Mouse (Mus musculus) kidney, embryonic 16.5 days (tissue): ENCODE measurements around the gene Suox. TPM values are rescaled to one million over a fixed set of nuclear protein-coding genes. Genes with fewer than 3 reads are reported as not detected.
A peak's percentile ranks its signal among the peaks of the same experiment; 100 is the strongest.
"Not testable (repeated sequence)": the region's sequence is repeated elsewhere in the genome, so short reads cannot be mapped to it uniquely, and the experiment has no call there.

Source experiments
- ATAC-seq: fragments of 200-750 bp; cut with Nextera tagmentation; 2 replicates; pipeline ENCODE4 v1.8.0; 2017; ENCODE audit warnings: moderate TSS enrichment; ENCODE audit not compliant: low FRiP score, low TSS enrichment
- H3K27ac ChIP-seq: fragments of 300-500 bp; sonication (generic); 2 replicates; pipeline ENCODE4 v1.5.1; 2014; ENCODE audit warnings: low read length
- H3K27me3 ChIP-seq: fragments of 300-500 bp; sonication (generic); 2 replicates; pipeline ENCODE4 v1.6.1; 2014; ENCODE audit warnings: low read length, control low read depth, mixed read lengths; ENCODE audit not compliant: insufficient read depth
- H3K36me3 ChIP-seq: fragments of 300-500 bp; sonication (generic); 2 replicates; pipeline ENCODE4 v1.6.1; 2014; ENCODE audit warnings: low read length, control low read depth, mixed read lengths; ENCODE audit not compliant: insufficient read depth
- H3K4me1 ChIP-seq: fragments of 300-500 bp; sonication (generic); 2 replicates; pipeline ENCODE4 v1.6.1; 2014; ENCODE audit warnings: low read length, control low read depth, mixed read lengths; ENCODE audit not compliant: insufficient read depth
- H3K4me2 ChIP-seq: fragments of 300-500 bp; sonication (generic); replicated peaks from 2 replicates; pipeline ENCODE4 v1.6.1; 2014; ENCODE audit warnings: low read depth, low read length
- H3K4me3 ChIP-seq: fragments of 300-500 bp; sonication (generic); 2 replicates; pipeline ENCODE4 v1.5.1; 2014; ENCODE audit warnings: mild to moderate bottlenecking, low read length
- H3K9ac ChIP-seq: fragments of 300-500 bp; sonication (generic); replicated peaks from 2 replicates; pipeline ENCODE4 v1.6.1; 2014; ENCODE audit warnings: low read length
- H3K9me3 ChIP-seq: fragments of 300-500 bp; sonication (generic); 2 replicates; pipeline ENCODE4 v1.6.1; 2016; ENCODE audit warnings: low read length, control low read depth
- WGBS: fragments of 180-500 bp; shearing (Covaris S2); extraction: QIAGEN DNeasy Blood & Tissue Kit; methylation state at CpG from one replicate; pipeline ENCODE4 v1.1.7; 2014; 5-methylcytosine and 5-hydroxymethylcytosine counted together
- polyA plus RNA-seq: library from polyadenylated mRNA; unstranded; fragments of >200 nt; fragmentation: Nextera tagmentation; extraction: Ambion mirVana; gene quantifications from 2 replicates; pipeline ENCODE4 v1.2.1, GENCODE M21; 2015

Suox gene
- polyA plus RNA-seq, 1 experiment from 2014 or later: 16.3 TPM

DNA sequence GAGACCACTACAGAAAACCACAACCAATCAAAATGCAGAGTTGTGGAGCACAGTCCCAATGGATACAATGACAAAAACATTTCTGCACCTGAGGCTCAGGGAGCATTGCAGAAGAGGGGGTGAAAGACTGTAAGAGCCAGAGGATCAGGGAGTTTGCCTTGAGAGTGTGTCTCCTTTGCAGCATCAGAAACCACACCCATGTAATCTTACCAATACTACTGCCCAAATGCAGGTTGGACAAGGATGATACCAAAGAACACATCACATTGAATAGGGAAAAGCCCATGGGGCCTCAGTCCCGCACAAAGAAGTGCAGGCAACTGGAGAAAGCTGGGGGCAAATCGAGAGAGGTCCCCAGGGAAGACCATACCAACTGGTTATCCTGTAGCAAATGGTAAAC, 44.1 kb downstream of the Suox start:
- Histone ChIP-seq H3K4me1 (peaks cover 7% of the 10 kb centered on the region), H3K9me3 (no peaks in the 10 kb centered on the region), H3K36me3 (peaks cover 7% of the 10 kb centered on the region), H3K4me3 (no peak overlapping the region), H3K27me3 (no peaks in the 10 kb centered on the region), H3K4me2 (no peak overlapping the region), H3K9ac (no peak overlapping the region), H3K27ac (no peak overlapping the region)
- ATAC-seq: no peak
- WGBS: 84% methylated on average over 2 of the region's 2 CpGs

DNA sequence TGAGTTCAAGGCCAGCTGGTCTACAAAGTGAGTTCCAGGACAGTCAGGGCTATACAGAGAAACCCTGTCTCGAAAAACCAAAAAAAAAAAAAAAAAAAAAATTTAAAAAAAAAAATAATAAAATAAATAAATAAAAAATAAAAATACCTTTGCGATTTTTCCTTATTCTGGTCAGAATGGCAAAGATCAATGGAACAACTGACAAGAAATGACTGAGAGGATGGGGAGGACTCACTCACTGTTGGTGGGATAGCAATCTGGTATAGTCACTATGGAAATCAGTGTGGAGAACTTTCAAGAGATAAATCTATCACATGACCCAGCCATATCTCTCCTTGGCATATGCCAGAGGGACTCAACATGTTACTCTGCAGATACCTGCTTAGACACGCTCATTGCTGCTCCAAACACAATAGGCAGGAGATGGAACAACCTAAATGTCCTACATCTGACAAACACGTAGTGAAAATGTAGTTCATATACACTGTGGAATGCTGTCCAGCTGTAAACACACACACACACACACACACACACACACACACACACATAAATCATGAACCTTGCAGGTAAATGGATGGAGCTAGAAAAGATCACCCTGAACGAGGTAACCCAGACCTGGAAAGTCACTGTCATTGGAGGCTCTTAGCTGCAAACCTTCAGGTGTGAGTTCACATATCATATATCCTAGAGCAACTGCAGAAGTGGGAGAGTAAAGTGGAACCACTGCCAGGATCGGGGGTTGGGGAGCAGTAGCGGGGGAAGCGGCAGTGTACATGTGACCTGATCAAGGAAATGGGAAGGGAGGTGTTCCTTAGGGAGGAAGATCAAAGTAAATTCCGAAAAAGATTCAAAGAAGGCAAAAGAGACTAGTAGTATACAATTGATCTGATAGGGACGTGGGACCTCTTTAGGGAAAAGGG, 46.2 kb downstream of the Suox start:
- WGBS: 74% methylated on average over 10 of the region's 10 CpGs
- H3K27me3 ChIP-seq: no peaks in the 10 kb centered on the region
- H3K9me3 ChIP-seq: no peaks in the 10 kb centered on the region
- H3K4me1 ChIP-seq: peaks cover 7% of the 10 kb centered on the region
- H3K9ac ChIP-seq: no peak overlapping the region
- peaks cover 23% of the 10 kb centered on the region for H3K36me3 ChIP-seq
- no peak overlapping the region for H3K4me3 ChIP-seq
- no peak overlapping the region for H3K27ac ChIP-seq
- H3K4me2 ChIP-seq: no peak overlapping the region
- ATAC-seq: no peak

DNA sequence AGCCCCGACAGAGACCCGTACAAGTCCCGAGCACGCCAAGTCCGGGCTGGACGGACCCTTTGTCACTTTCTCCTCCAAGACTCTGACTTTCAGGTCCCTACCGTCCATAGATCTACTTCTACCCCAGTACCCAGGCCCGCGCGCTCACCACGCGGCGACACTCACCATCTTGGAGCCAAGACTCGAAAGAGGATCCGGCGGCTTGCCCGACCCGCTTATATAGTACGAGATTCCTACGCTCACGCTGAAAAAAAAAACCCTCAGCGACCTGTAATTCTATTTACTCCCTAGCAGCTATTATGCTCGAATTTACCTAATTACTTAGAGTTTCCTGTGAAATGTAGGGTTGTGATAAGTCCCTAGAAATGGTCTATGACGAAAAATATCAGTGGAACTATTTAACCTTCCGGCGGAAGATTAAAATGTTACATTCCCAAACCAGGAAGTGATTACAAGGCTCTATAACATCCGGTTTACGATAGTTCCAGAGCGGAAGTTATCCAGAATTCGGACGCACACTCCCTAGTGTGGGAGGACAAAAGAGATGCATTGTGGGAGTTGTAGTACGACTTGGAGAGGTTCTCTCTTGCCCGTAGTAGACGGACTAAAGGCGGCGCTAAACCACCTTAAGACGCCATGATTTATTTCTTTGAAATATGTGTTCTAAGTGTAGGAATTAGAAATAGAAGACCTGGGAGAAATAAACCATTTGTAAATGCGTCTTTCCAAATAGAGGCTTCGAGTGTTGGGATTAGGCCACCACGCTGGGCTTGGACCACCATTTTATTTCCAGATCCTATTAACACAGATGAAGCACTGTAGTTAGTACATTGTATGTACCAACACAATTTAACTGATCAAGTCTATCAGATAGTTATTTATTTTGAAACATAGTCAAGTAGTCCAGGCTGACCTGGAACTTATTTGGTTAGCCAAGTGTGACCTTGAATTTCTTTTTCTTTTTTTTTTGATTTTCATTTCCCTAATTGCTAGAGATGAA, 47.3 kb downstream of the Suox start, which contains the start of gene Rps26:
Rps26 (minus strand) TSS at position 437 of the 1,000 bp plus-strand sequence.
- Histone ChIP-seq H3K4me2 (peak within 1 kb of the TSS; percentile 88), H3K36me3 (peaks cover 24% of the 10 kb centered on the region), H3K4me1 (peaks cover 7% of the 10 kb centered on the region), H3K27me3 (no peaks in the 10 kb centered on the region), H3K9ac (peak within 1 kb of the TSS; percentile 95), H3K27ac (peak within 1 kb of the TSS; percentile 61), H3K9me3 (no peaks in the 10 kb centered on the region), H3K4me3 (peak within 1 kb of the TSS; percentile 78)
- 1% methylated on average over 40 of the region's 40 CpGs for WGBS
- ATAC-seq: peak; percentile 98

DNA sequence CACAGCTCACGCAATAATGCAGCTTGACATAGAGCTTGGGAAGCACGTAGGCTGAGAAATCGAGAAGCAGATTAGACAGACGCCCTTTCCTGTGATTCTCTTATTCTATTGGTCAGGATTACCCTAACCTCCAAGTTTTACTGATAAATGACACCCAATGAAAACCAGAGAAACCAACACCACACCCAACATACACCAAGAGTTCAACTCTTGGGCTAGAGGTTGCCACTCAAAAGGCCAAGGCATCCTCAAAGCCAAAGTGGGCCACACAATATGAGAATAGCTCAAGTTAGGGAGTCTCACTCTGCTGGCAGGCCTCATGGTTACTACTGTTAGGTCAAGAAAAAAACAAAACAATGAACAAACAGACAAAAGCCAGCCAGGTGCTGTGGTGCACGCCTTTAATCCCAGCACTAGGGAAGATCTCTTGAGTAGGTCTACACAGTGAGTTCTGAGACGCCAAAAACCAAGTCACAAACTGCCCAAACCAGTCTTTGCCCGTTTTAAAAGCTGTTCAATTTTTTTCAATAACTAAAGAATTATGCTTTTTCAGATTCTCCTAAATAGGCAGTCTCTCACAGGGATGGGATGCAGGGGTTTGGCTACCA, 48.5 kb downstream of the Suox start:
- WGBS: 43% methylated on average over 7 of the region's 7 CpGs
- Histone ChIP-seq H3K9ac (peak overlapping the region; percentile 95), H3K4me1 (peaks cover 7% of the 10 kb centered on the region), H3K27me3 (no peaks in the 10 kb centered on the region), H3K9me3 (no peaks in the 10 kb centered on the region), H3K36me3 (peaks cover 24% of the 10 kb centered on the region), H3K27ac (peak overlapping the region; percentile 61), H3K4me2 (peak overlapping the region; percentile 88), H3K4me3 (peak overlapping the region; percentile 78)
- no peak for ATAC-seq

DNA sequence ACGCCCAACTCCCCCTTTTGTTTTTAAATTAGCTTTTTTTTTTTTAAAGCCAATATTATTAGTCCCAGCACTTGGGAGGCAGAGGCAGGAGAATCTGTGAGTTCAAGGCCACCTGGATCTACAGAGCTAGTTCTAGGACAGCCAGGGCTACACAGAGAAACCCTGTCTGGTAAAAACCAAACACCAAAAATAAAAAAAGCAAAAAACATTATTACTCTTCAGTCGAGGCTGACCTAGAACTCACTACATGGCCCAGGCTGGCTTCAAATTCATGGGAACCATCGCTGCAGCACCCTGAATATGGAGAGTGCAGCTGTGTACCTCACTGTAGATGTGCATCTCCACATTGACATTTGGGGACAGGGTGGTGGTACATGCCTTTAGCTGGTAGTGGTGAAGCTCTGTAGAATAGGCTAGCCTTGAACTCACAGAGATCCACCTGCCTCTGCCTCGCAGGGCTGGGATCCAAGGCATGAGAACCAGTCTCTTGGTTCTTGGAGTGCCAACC, 50.7 kb downstream of the Suox start:
- 86% methylated on average over 4 of the region's 4 CpGs for WGBS
- H3K36me3 ChIP-seq: peaks cover 24% of the 10 kb centered on the region
- ATAC-seq, H3K27me3 ChIP-seq, H3K27ac ChIP-seq, H3K4me2 ChIP-seq, H3K4me3 ChIP-seq, H3K4me1 ChIP-seq, H3K9ac ChIP-seq, H3K9me3 ChIP-seq: not testable (repeated sequence)

DNA sequence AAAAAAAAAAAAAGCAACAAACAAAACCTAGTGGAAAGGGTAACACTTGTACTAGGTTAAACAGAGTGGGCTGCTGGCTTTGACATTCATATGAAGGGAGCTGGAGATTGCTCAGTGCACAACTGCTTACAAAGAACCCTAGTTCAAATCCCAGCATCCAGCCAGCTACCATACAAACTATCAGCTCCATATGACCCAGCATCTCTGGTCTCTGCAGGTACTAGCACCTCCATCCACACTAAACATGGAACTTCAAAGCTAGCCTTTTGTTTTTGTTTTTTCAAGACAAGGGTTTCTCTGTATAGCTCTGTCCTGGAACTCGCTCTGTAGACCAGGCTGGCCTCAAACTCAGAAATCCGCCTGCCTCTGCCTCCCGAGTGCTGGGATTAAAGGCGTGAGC, 51.2 kb downstream of the Suox start:
- 89% methylated on average over 4 of the region's 4 CpGs for WGBS
- no peak overlapping the region for H3K9ac ChIP-seq
- no peak overlapping the region for H3K27ac ChIP-seq
- H3K4me2 ChIP-seq: no peak overlapping the region
- H3K4me1 ChIP-seq: peaks cover 7% of the 10 kb centered on the region
- H3K9me3 ChIP-seq: no peaks in the 10 kb centered on the region
- no peaks in the 10 kb centered on the region for H3K27me3 ChIP-seq
- no peak overlapping the region for H3K4me3 ChIP-seq
- H3K36me3 ChIP-seq: peaks cover 24% of the 10 kb centered on the region
- ATAC-seq: no peak

DNA sequence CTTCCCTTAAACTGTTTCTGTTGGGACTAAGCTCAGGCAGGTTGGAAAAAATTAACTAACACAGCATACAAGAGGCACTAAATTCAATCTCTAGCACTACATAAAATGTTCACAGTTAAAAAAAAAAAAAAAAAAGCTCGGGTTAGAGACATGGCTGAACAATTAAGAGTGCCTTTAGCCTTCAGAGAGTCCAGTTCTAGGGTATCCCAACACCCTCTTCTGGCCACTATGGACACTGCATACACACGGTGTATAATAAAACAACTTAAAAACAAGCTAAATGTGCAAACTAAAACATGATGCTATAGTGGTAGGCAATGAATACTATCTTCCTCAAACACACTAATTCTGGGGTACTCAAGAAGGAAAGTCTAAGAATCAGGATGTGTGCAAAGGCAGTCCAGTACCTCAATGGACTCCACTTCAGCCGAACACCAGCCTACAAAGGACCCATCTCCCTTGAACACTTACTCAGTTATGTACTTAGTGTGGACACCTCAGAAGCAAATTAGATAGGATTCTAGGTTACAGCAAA, 51.8 kb downstream of the Suox start:
- Histone ChIP-seq H3K9me3 (no peaks in the 10 kb centered on the region), H3K4me1 (peaks cover 7% of the 10 kb centered on the region), H3K27ac (no peak overlapping the region), H3K9ac (no peak overlapping the region), H3K4me2 (no peak overlapping the region), H3K4me3 (no peak overlapping the region), H3K36me3 (peaks cover 24% of the 10 kb centered on the region), H3K27me3 (no peaks in the 10 kb centered on the region)
- WGBS: 77% methylated on average over 3 of the region's 3 CpGs
- ATAC-seq: no peak

DNA sequence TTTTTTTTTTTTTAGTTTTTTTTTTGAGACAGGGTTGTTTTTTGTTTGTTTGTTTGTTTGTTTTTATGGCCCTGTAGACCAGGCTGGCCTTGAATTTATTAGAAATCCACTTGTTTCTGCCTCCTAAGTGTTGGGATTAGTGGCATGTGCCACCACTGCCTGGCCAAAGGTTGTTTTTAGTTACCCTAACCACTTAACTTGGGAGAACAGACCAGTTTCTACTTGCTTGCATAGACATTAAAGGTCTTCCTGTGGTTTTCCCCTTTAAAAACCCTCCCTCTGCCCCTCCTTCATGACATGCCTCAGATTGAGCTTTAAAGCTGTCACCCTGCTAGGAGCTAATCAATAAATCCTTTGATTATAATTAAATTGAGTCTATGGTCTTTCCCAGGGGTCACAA, 53.6 kb downstream of the Suox start:
- Histone ChIP-seq H3K9ac (no peak overlapping the region), H3K4me2 (no peak overlapping the region), H3K27ac (no peak overlapping the region), H3K4me1 (peaks cover 4% of the 10 kb centered on the region), H3K9me3 (no peaks in the 10 kb centered on the region), H3K36me3 (peaks cover 24% of the 10 kb centered on the region), H3K4me3 (no peak overlapping the region), H3K27me3 (no peaks in the 10 kb centered on the region)
- no peak for ATAC-seq
